Mouse (Mus musculus) kidney, adult 2 months (tissue): ENCODE measurements around the gene Crlf1. TPM values are rescaled to one million over a fixed set of nuclear protein-coding genes. Genes with fewer than 3 reads are reported as not detected.

Experiments used
- DNase-seq: peaks from one replicate; pipeline ENCODE4 v3.0.0; 2021
- H3K27ac ChIP-seq: fragments of 200-500 bp; 2 replicates; pipeline ENCODE4 v1.5.1; 2012; ENCODE audit warnings: low read depth, low read length, control low read depth, inconsistent platforms; ENCODE audit not compliant: insufficient read depth
- H3K27me3 ChIP-seq: fragments of 200-500 bp; replicated peaks from 2 replicates; pipeline ENCODE4 v1.6.1; 2012; ENCODE audit warnings: mild to moderate bottlenecking, moderate library complexity, low read length, inconsistent platforms; ENCODE audit not compliant: control insufficient read depth, insufficient read depth
- H3K36me3 ChIP-seq: fragments of 200-500 bp; 2 replicates; pipeline ENCODE4 v1.6.1; 2012; ENCODE audit warnings: mild to moderate bottlenecking, moderate library complexity, low read length, inconsistent platforms; ENCODE audit not compliant: control insufficient read depth, insufficient read depth
- H3K4me1 ChIP-seq: fragments of 200-500 bp; 2 replicates; pipeline ENCODE4 v1.6.1; 2011; ENCODE audit warnings: low read length; ENCODE audit not compliant: control insufficient read depth, insufficient read depth
- H3K4me3 ChIP-seq: fragments of 200-500 bp; 2 replicates; pipeline ENCODE4 v1.5.1; 2011; ENCODE audit warnings: mild to moderate bottlenecking, low read depth, low read length, control low read depth; ENCODE audit not compliant: insufficient read depth
- CTCF ChIP-seq: fragments of 200-500 bp; conservative IDR thresholded peaks from 2 replicates; pipeline ENCODE4 v1.5.1; 2011; ENCODE audit warnings: low read depth, mild to moderate bottlenecking, control low read depth, low read length, moderate library complexity, mixed read lengths; ENCODE audit not compliant: insufficient read depth, insufficient read length
- POLR2A ChIP-seq: fragments of 200-500 bp; IDR thresholded peaks from one replicate; pipeline ENCODE4 v1.6.1; 2011; ENCODE audit warnings: low read depth, low read length, control low read depth
- WGBS: fragments of 180-500 bp; shearing (Covaris S2); methylation state at CpG from one replicate; pipeline ENCODE4 v1.1.7; 2018; 5-methylcytosine and 5-hydroxymethylcytosine counted together
- polyA plus RNA-seq: library from polyadenylated mRNA; depleted of rRNA; stranded (reverse); fragments of >200 nt; gene quantifications from 2 replicates; pipeline ENCODE4 v1.2.3, GENCODE M21; 2012

Crlf1 gene
- polyA plus RNA-seq, 1 experiment: 2.6 TPM

- H3K36me3 ChIP-seq: no peaks in the 10 kb centered on the region
- H3K27me3 ChIP-seq: no peaks in the 10 kb centered on the region
- DNase-seq: no peak
- TF ChIP-seq POLR2A (no peak), CTCF (no peak)
- H3K27ac ChIP-seq: no peak overlapping the region
- WGBS: 73% methylated on average over 1 of the region's 1 CpGs
- no peak overlapping the region for H3K4me3 ChIP-seq
- no peaks in the 10 kb centered on the region; the same call in none of the 2 replicates for H3K4me1 ChIP-seq
These were observed 25.1 kb upstream of the Crlf1 start for GRCm38 (mm10) chr8:70467907-70468306.

GRCm38 (mm10) chr8:70468733-70469132, 24.2 kb upstream of the Crlf1 start:
- 90% methylated on average over 4 of the region's 4 CpGs for WGBS
- Histone ChIP-seq H3K27me3 (no peaks in the 10 kb centered on the region), H3K4me3 (no peak overlapping the region), H3K27ac (no peak overlapping the region), H3K36me3 (no peaks in the 10 kb centered on the region), H3K4me1 (no peaks in the 10 kb centered on the region; the same call in none of the 2 replicates)
- no peak for TF ChIP-seq CTCF
- no peak for TF ChIP-seq POLR2A
- no peak for DNase-seq

- H3K27me3 ChIP-seq: no peaks in the 10 kb centered on the region
- 42% methylated on average over 10 of the region's 10 CpGs for whole genome bisulfite sequencing
- H3K27ac ChIP-seq: no peak overlapping the region
- TF ChIP-seq CTCF (no peak), POLR2A (no peak)
- H3K4me3 ChIP-seq: no peak overlapping the region
- no peaks in the 10 kb centered on the region; the same call in none of the 2 replicates for H3K4me1 ChIP-seq
- H3K36me3 ChIP-seq: no peaks in the 10 kb centered on the region
- DNase-seq: no peak
These were observed 23.6 kb upstream of the Crlf1 start for GRCm38 (mm10) chr8:70469295-70469916.

GRCm38 (mm10) chr8:70469938-70470337, 23.0 kb upstream of the Crlf1 start:
- no peaks in the 10 kb centered on the region for H3K27me3 ChIP-seq
- 68% methylated on average over 2 of the region's 2 CpGs for WGBS
- H3K36me3 ChIP-seq: no peaks in the 10 kb centered on the region
- H3K4me1 ChIP-seq: no peaks in the 10 kb centered on the region; the same call in none of the 2 replicates
- no peak overlapping the region for H3K27ac ChIP-seq
- DNase-seq: no peak
- TF ChIP-seq POLR2A: no peak
- no peak for TF ChIP-seq CTCF
- H3K4me3 ChIP-seq: no peak overlapping the region

- DNase-seq: no peak
- no peaks in the 10 kb centered on the region for H3K36me3 ChIP-seq
- H3K4me3 ChIP-seq: no peak overlapping the region
- no peaks in the 10 kb centered on the region; the same call in none of the 2 replicates for H3K4me1 ChIP-seq
- TF ChIP-seq CTCF: no peak
- no peak for TF ChIP-seq POLR2A
- H3K27me3 ChIP-seq: no peaks in the 10 kb centered on the region
- no peak overlapping the region for H3K27ac ChIP-seq
- WGBS: 96% methylated on average over 7 of the region's 7 CpGs
These were observed 21.1 kb upstream of the Crlf1 start for GRCm38 (mm10) chr8:70471856-70472255.

GRCm38 (mm10) chr8:70476333-70477268, 16.4 kb upstream of the Crlf1 start, which contains the start of gene Klhl26:
Klhl26 (minus strand) TSS chr8:70476968.
- WGBS: under 1% methylated on average over 53 of the region's 53 CpGs
- TF ChIP-seq POLR2A: no peak
- TF ChIP-seq CTCF: no peak
- Histone ChIP-seq H3K27ac (no peak within 1 kb of the TSS), H3K27me3 (no peaks in the 10 kb centered on the region), H3K4me1 (no peaks in the 10 kb centered on the region), H3K36me3 (no peaks in the 10 kb centered on the region), H3K4me3 (peak within 1 kb of the TSS; percentile 85)
- DNase-seq: peak; percentile 98
